Mouse (Mus musculus) subcutaneous adipose tissue, adult 2 months (tissue): ENCODE results near the gene Pop5. TPM values are rescaled to one million over a fixed set of nuclear protein-coding genes. Genes with fewer than 3 reads are reported as not detected.

Experiments used
- polyA plus RNA-seq: library from polyadenylated mRNA; depleted of rRNA; stranded (reverse); fragments of >200 nt; gene quantifications from 2 replicates; pipeline ENCODE4 v1.2.3, GENCODE M21; 2012; ENCODE audit warnings: low replicate concordance; rRNA removed

The Pop5 gene
- 84.5 and 91.3 TPM in 2 replicates for polyA plus RNA-seq

GRCm38 (mm10) chr5:115235786-115236263 is at the start of gene Pop5:
Gene Pop5, plus strand, starts transcription at chr5:115235836.

DNA sequence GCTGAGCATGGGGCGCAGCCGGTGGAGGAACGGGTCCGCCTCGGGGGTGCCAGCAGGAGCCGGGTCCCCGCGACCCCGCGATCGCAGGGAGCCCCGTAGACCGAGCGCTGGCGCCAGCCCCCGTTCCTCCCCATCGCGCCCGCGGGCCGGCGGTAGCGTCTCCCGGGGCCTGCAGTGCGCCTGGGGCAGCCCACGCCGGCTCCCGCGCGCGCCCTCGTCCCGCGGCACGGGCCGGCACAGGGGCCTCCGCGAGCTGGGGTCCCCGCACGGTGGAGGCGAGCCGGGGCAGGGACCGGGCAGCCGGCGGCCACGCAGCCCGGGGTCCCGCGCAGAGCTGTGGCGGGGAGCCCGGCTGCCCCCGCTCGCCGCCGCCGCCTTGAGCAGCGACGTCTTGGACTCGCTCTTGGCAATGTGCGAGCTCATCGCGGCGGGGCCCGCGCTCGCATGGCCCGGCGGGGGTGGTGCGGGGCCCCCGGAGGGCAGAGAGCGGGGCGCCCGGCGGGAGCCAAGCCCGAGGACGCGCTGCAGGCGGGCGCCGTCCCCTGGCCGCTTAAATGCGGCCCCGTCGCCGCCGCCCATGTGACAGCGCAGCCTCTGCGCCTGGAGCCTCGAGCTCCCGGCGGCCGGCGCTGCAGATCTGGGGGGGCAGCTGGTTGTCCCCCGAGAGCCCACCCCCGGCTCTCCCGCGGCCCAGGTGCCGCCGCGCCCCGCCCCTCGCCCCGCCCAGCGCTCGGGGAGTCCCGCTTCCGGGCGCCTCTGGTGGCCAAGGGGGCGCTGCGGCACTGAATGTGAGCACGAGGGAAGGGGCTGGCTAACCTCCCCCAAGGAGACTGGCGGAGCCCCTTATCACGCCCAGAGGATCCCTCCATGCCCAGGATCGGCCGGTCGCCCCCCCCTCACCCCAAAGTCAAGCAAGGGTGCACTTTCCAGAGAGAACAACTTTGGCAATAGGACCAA is 41.7 kb upstream of the Pop5 start, which contains the start of gene Cabp1:
Gene Cabp1, minus strand, starts transcription at position 713 of the 957 bp plus-strand sequence.

GRCm38 (mm10) chr5:115272812-115273548 is 37.3 kb downstream of the Pop5 start, which contains the start of gene Rnf10:
Gene Rnf10, minus strand, starts transcription at chr5:115272898.

GRCm38 (mm10) chr5:115279226-115280049 is 43.8 kb downstream of the Pop5 start, which contains the start of gene Coq5:
Gene Coq5, plus strand, starts transcription at chr5:115279666.

Other genes starting within 250 kb of the Pop5 start
- gene Sppl3, start 224.7 kb upstream of the Pop5 start, polyA plus RNA-seq, result 57.6 and 93.3 TPM in 2 replicates
- gene Gm10401, start 137.5 kb upstream of the Pop5 start, polyA plus RNA-seq, result 0.49 TPM in 1 of 2 replicates, not detected in the other
- gene Acads, start 116.5 kb upstream of the Pop5 start, polyA plus RNA-seq, result 170 and 284 TPM in 2 replicates
- gene Unc119b, start 100.9 kb upstream of the Pop5 start, polyA plus RNA-seq, result 24.5 and 54.6 TPM in 2 replicates
- gene Mlec, start 77.7 kb upstream of the Pop5 start, polyA plus RNA-seq, result 102 and 107 TPM in 2 replicates
- gene Cabp1, start 41.5 kb upstream of the Pop5 start, polyA plus RNA-seq, result 3.5 and 5.2 TPM in 2 replicates
- 184 and 207 TPM in 2 replicates for gene Rnf10, start 37.1 kb downstream of the Pop5 start, polyA plus RNA-seq
- gene Coq5, start 43.8 kb downstream of the Pop5 start, polyA plus RNA-seq, result 20.2 and 33.0 TPM in 2 replicates
- gene Dynll1, start 65.2 kb downstream of the Pop5 start, polyA plus RNA-seq, result 113 and 341 TPM in 2 replicates
- 30.6 and 58.8 TPM in 2 replicates for gene Srsf9, start 91.3 kb downstream of the Pop5 start, polyA plus RNA-seq
- gene Gatc, start 105.3 kb downstream of the Pop5 start, polyA plus RNA-seq, result 15.2 and 15.5 TPM in 2 replicates
- gene Triap1, start 105.4 kb downstream of the Pop5 start, polyA plus RNA-seq, result 19.0 and 26.8 TPM in 2 replicates
- gene Cox6a1, start 113.1 kb downstream of the Pop5 start, polyA plus RNA-seq, result 2,308 and 3,139 TPM in 2 replicates
- gene Msi1, start 193.8 kb downstream of the Pop5 start, polyA plus RNA-seq, result 1.1 and 20.6 TPM in 2 replicates
- gene Pla2g1b, start 230.4 kb downstream of the Pop5 start, polyA plus RNA-seq, result 0.62 TPM in 1 of 2 replicates, not detected in the other
- gene Sirt4, start 248.9 kb downstream of the Pop5 start, polyA plus RNA-seq, result 42.6 and 51.3 TPM in 2 replicates